7 mouse cellular contexts compared by ENCODE assay signal in genomic region chr7:99267251-99267896, GRCm38 (mm10). TPM values are rescaled to one million over a fixed set of nuclear protein-coding genes. Genes with fewer than 3 reads are reported as not detected.
DNase-seq lines count a peak whose midpoint lies in the region; ATAC-seq lines count a peak whose summit lies in the region.

Map6 (plus strand) TSS chr7:99267447.

- peaks cover 69% of the 10 kb centered on the region for H3K27me3 ChIP-seq in hindbrain, embryonic 10.5 days (ENCODE audit: insufficient read depth, poor library complexity, severe bottlenecking)
- peaks cover 12% of the 10 kb centered on the region for H3K27me3 ChIP-seq in midbrain, embryonic 13.5 days

- intact Hi-C loops in left cerebral cortex, postnatal 36 days (cut with DNase I), result no loop called here

- no peaks in the 10 kb centered on the region for H3K9me3 ChIP-seq in hindbrain, embryonic 10.5 days
- H3K9me3 ChIP-seq in midbrain, embryonic 13.5 days, result no peaks in the 10 kb centered on the region

- H3K4me1 ChIP-seq in hindbrain, embryonic 10.5 days (replicated peaks), result peaks cover 60% of the 10 kb centered on the region
- H3K4me1 ChIP-seq in midbrain, embryonic 13.5 days (replicated peaks), result peaks cover 43% of the 10 kb centered on the region

- peak within 1 kb of the TSS; percentile 92 for H3K9ac ChIP-seq in midbrain, embryonic 13.5 days (replicated peaks)

- peak within 1 kb of the TSS; percentile 99 for H3K4me2 ChIP-seq in midbrain, embryonic 13.5 days (replicated peaks)

- H3K36me3 ChIP-seq in hindbrain, embryonic 10.5 days, result no peaks in the 10 kb centered on the region
- 0 out of 2 replicates have a peak, but pooled peaks cover 2% of the 10 kb centered on the region for H3K36me3 ChIP-seq in midbrain, embryonic 13.5 days

- peak; percentile 92 for DNase-seq in ES-CJ7 (ENCODE audit: low read depth, low spot score)
- peak; percentile 72 for DNase-seq in hindbrain, embryonic 10.5 days (ENCODE audit: low spot score)
- peak; percentile 78 to 83 for DNase-seq in left cerebral cortex, postnatal 36 days (ENCODE audit: low spot score in 2 of 2)
- no peak for DNase-seq in c-Kit-positive CD71-positive TER-119-positive erythroid progenitor cells, embryonic 14.5 days (ENCODE audit: low spot score)

- peak; percentile 86 for ATAC-seq in CD4-positive, CD25-positive, alpha-beta regulatory T cell, adult 4 months
- ATAC-seq in common myeloid progenitor, adult 5-6 weeks (replicated peaks; ENCODE audit: low read depth, poor library complexity, severe bottlenecking), result peak; percentile 61
- peak; percentile 78 for ATAC-seq in midbrain, embryonic 13.5 days

- H3K27ac ChIP-seq in hindbrain, embryonic 10.5 days, result peak within 1 kb of the TSS; percentile 90
- peak within 1 kb of the TSS; percentile 97 for H3K27ac ChIP-seq in midbrain, embryonic 13.5 days

- WGBS in hindbrain, embryonic 10.5 days, result 1% methylated on average over 34 of the region's 34 CpGs
- WGBS in midbrain, embryonic 13.5 days, result 0% methylated on average over 34 of the region's 34 CpGs

- peak within 1 kb of the TSS; percentile 80 for H3K4me3 ChIP-seq in hindbrain, embryonic 10.5 days
- H3K4me3 ChIP-seq in midbrain, embryonic 13.5 days (replicated peaks), result peak within 1 kb of the TSS; percentile 88

RNA-seq across cellular contexts. Expression of gene Map6, which starts in this region (rescaled TPM):
- 1 to 10 TPM; 2.4 to 4.5 TPM for polyA plus RNA-seq in CD4-positive, CD25-positive, alpha-beta regulatory T cell, adult 4 months (2017; shearing (Covaris generic))
- total RNA-seq in common myeloid progenitor, adult 5-6 weeks (2017), result not detected in 2 replicates
- polyA plus RNA-seq in hindbrain, embryonic 10.5 days (2016; fragmentation: Nextera tagmentation; extraction: Ambion mirVana), result 32.9 and 65.5 TPM in 2 replicates
- 100 to 1,000 TPM; 135 to 142 TPM for total RNA-seq in left cerebral cortex, postnatal 36 days (2021)
- 102 and 106 TPM in 2 replicates for polyA plus RNA-seq in midbrain, embryonic 13.5 days (2015; fragmentation: Nextera tagmentation; extraction: Ambion mirVana)

Comparison
In these comparisons a context has a peak if more than half of its experiments do, and no peak if none do; other contexts are left out.
1. RNA of gene Map6 (total RNA-seq): 135 to 142 TPM in left cerebral cortex, postnatal 36 days; not detected in common myeloid progenitor, adult 5-6 weeks; every median in the first group is over 100 times any median in the second.
2. Peak in ATAC-seq in common myeloid progenitor, adult 5-6 weeks; RNA of the gene not detected or under 1 TPM.
3. Peak in every context shown above with its lines, with median percentiles within 50 percentile points of each other: ATAC-seq.